Mouse (Mus musculus) forebrain, embryonic 13.5 days (tissue): ENCODE results near the gene Hadhb. TPM values are rescaled to one million over a fixed set of nuclear protein-coding genes. Genes with fewer than 3 reads are reported as not detected.

Experiments used
- ATAC-seq: fragments of 200-750 bp; cut with Nextera tagmentation; 2 replicates; pipeline ENCODE4 v1.8.0; 2017
- H3K27ac ChIP-seq: fragments of 300-500 bp; sonication (generic); 2 replicates; pipeline ENCODE4 v1.5.1; 2015; ENCODE audit warnings: inconsistent platforms, mild to moderate bottlenecking, moderate library complexity
- H3K27me3 ChIP-seq: fragments of 300-500 bp; sonication (generic); 2 replicates; pipeline ENCODE4 v1.6.1; 2015; ENCODE audit warnings: mild to moderate bottlenecking, inconsistent platforms
- H3K36me3 ChIP-seq: fragments of 300-500 bp; sonication (generic); 2 replicates; pipeline ENCODE4 v1.6.1; 2015; ENCODE audit warnings: mild to moderate bottlenecking, inconsistent platforms; ENCODE audit not compliant: poor library complexity, severe bottlenecking
- H3K4me1 ChIP-seq: fragments of 300-500 bp; sonication (generic); 2 replicates; pipeline ENCODE4 v1.6.1; 2015; ENCODE audit warnings: inconsistent platforms
- H3K4me2 ChIP-seq: fragments of 300-500 bp; sonication (generic); 2 replicates; pipeline ENCODE4 v1.6.1; 2015; ENCODE audit warnings: inconsistent platforms, mild to moderate bottlenecking, moderate library complexity
- H3K4me3 ChIP-seq: fragments of 300-500 bp; sonication (generic); 2 replicates; pipeline ENCODE4 v1.5.1; 2015; ENCODE audit warnings: mild to moderate bottlenecking, inconsistent platforms
- H3K9ac ChIP-seq: fragments of 300-500 bp; sonication (generic); 2 replicates; pipeline ENCODE4 v1.6.1; 2015; ENCODE audit warnings: mild to moderate bottlenecking, inconsistent platforms
- H3K9me3 ChIP-seq: fragments of 300-500 bp; sonication (generic); replicated peaks from 2 replicates; pipeline ENCODE4 v1.6.1; 2016; ENCODE audit warnings: inconsistent platforms
- WGBS: fragments of 180-500 bp; shearing (Covaris S2); methylation state at CpG from one replicate; pipeline ENCODE4 v1.1.7; 2015; 5-methylcytosine and 5-hydroxymethylcytosine counted together
- microRNA counts: library from miRNA; unstranded; fragments of <30 nt; microRNA quantifications from one replicate; lab custom pipeline; 2016
- microRNA-seq: library from miRNA; unstranded; fragments of <30 nt; microRNA quantifications from one replicate; pipeline ENCODE4, GENCODE M21; 2016
- polyA plus RNA-seq: library from polyadenylated mRNA; unstranded; fragments of >200 nt; fragmentation: Nextera tagmentation; extraction: Ambion mirVana; gene quantifications from 2 replicates; pipeline ENCODE4 v1.2.1, GENCODE M21; 2015

The Hadhb gene
- polyA plus RNA-seq, 1 experiment from 2014 or later, result 80.2 TPM

GRCm38 (mm10) chr5:30230901-30231300 lies 75.9 kb downstream of the Hadhb start:
- no peak overlapping the region for H3K4me2 ChIP-seq
- ATAC-seq, result no peak
- H3K36me3 ChIP-seq, result peaks cover 5% of the 10 kb centered on the region; the same call in 1 of the 2 replicates
- H3K4me3 ChIP-seq, result no peak overlapping the region
- H3K9me3 ChIP-seq, result no peaks in the 10 kb centered on the region
- peaks cover 32% of the 10 kb centered on the region for H3K4me1 ChIP-seq
- H3K9ac ChIP-seq, result no peak overlapping the region
- 84% methylated on average over 4 of the region's 4 CpGs for WGBS
- H3K27ac ChIP-seq, result no peak overlapping the region
- H3K27me3 ChIP-seq, result no peaks in the 10 kb centered on the region

GRCm38 (mm10) chr5:30231891-30232270 lies 76.8 kb downstream of the Hadhb start:
- H3K9ac ChIP-seq, result peak overlapping the region; percentile 74
- peak overlapping the region; percentile 84 for H3K4me3 ChIP-seq
- H3K9me3 ChIP-seq, result no peaks in the 10 kb centered on the region
- no peaks in the 10 kb centered on the region for H3K27me3 ChIP-seq
- ATAC-seq, result no peak
- 49% methylated on average over 16 of the region's 16 CpGs for WGBS
- H3K36me3 ChIP-seq, result peaks cover 5% of the 10 kb centered on the region; the same call in 1 of the 2 replicates
- peak overlapping the region; percentile 84 for H3K4me2 ChIP-seq
- peak overlapping the region; percentile 83 for H3K27ac ChIP-seq
- peaks cover 34% of the 10 kb centered on the region for H3K4me1 ChIP-seq

- Histone ChIP-seq H3K9ac (peak within 1 kb of the TSS; percentile 92), H3K4me3 (peak within 1 kb of the TSS; percentile 84), H3K36me3 (peaks cover 5% of the 10 kb centered on the region; the same call in 1 of the 2 replicates), H3K4me1 (peaks cover 34% of the 10 kb centered on the region), H3K4me2 (peak within 1 kb of the TSS; percentile 84), H3K27ac (peak within 1 kb of the TSS; percentile 93), H3K27me3 (no peaks in the 10 kb centered on the region), H3K9me3 (no peaks in the 10 kb centered on the region)
- 4% methylated on average over 71 of the region's 71 CpGs for WGBS
- ATAC-seq, result peak; percentile 100
These were observed 77.4 kb downstream of the Hadhb start, which contains the start of gene Selenoi for GRCm38 (mm10) chr5:30232271-30232971. Selenoi (plus strand) TSS chr5:30232581.

- peak overlapping the region; percentile 93 for H3K27ac ChIP-seq
- H3K4me3 ChIP-seq, result peak overlapping the region; percentile 84
- H3K9me3 ChIP-seq, result no peaks in the 10 kb centered on the region
- WGBS, result 3% methylated on average over 15 of the region's 15 CpGs
- H3K27me3 ChIP-seq, result no peaks in the 10 kb centered on the region
- peaks cover 34% of the 10 kb centered on the region for H3K4me1 ChIP-seq
- peak overlapping the region; percentile 84 for H3K4me2 ChIP-seq
- ATAC-seq, result no peak
- H3K36me3 ChIP-seq, result peaks cover 5% of the 10 kb centered on the region; the same call in 1 of the 2 replicates
- peak overlapping the region; percentile 92 for H3K9ac ChIP-seq
These were observed 78.0 kb downstream of the Hadhb start for GRCm38 (mm10) chr5:30233042-30233441.

- Histone ChIP-seq H3K27me3 (no peaks in the 10 kb centered on the region), H3K36me3 (peaks cover 5% of the 10 kb centered on the region; the same call in 1 of the 2 replicates), H3K27ac (no peak overlapping the region), H3K4me1 (peaks cover 34% of the 10 kb centered on the region), H3K9me3 (no peaks in the 10 kb centered on the region), H3K4me3 (peak overlapping the region; percentile 84), H3K9ac (peak overlapping the region; percentile 92; the same call in 1 of the 2 replicates), H3K4me2 (peak overlapping the region; percentile 84)
- no peak for ATAC-seq
- WGBS, result 69% methylated on average over 8 of the region's 8 CpGs
These were observed 78.9 kb downstream of the Hadhb start for GRCm38 (mm10) chr5:30233979-30234378.

MicroRNAs within 50 kb of the gene (microRNA counts, 519-probe panel; counts per million panel counts)
- microRNA mmu-miR-1960 (lab: Ali Mortazavi, UCI), result 177 counts per million, percentile 53 among the panel's probes with 10 or more counts

Small RNA genes lying within 50 kb of the gene (microRNA-seq; reads per million reads assigned to microRNA genes)
- gene Mir1960, result 1.6 reads per million

Other genes starting within 250 kb of the Hadhb start
- gene Il6, start 142.1 kb upstream of the Hadhb start, polyA plus RNA-seq, result not detected in 2 replicates
- gene Tyms, start 81.6 kb upstream of the Hadhb start, polyA plus RNA-seq, result 213 and 233 TPM in 2 replicates
- 14.4 and 14.8 TPM in 2 replicates for gene Garem2, start 50.1 kb upstream of the Hadhb start, polyA plus RNA-seq
- 6.3 and 9.1 TPM in 2 replicates for gene 3110082J24Rik, start 49.2 kb upstream of the Hadhb start, polyA plus RNA-seq
- 81.1 and 87.6 TPM in 2 replicates for gene Hadha, start 86 bp upstream of the Hadhb start, polyA plus RNA-seq
- gene Adgrf3, start 50.5 kb downstream of the Hadhb start, polyA plus RNA-seq, result not detected in 2 replicates
- gene Selenoi, start 77.3 kb downstream of the Hadhb start, polyA plus RNA-seq, result 21.3 and 24.5 TPM in 2 replicates
- 1.9 and 3.3 TPM in 2 replicates for gene Drc1, start 126.1 kb downstream of the Hadhb start, polyA plus RNA-seq